Comparison of ENCODE assay signal across 8 mouse cellular contexts in genomic region chr12:65172959-65173358, GRCm38 (mm10). TPM values are rescaled to one million over a fixed set of nuclear protein-coding genes. Genes with fewer than 3 reads are reported as not detected.
A peak's percentile ranks its signal among the peaks of the same experiment; 100 is the strongest.
DNase-seq lines count a peak whose midpoint lies in the region; ATAC-seq and TF ChIP-seq lines count a peak whose summit lies in the region.
"Not testable (repeated sequence)": the region's sequence is repeated elsewhere in the genome, so short reads cannot be mapped to it uniquely, and the experiment has no call there.

No protein-coding gene starts in this region.

- 31% methylated on average over 8 of the region's 8 CpGs for WGBS in forebrain, postnatal 0 days
- WGBS in liver, embryonic 11.5 days = 18% methylated on average over 8 of the region's 8 CpGs

- peak; percentile 51 for ATAC-seq in forebrain, postnatal 0 days
- peak; percentile 54 for ATAC-seq in liver, embryonic 11.5 days (replicated peaks; ENCODE audit: low FRiP score)

- H3K27ac ChIP-seq in forebrain, postnatal 0 days (ENCODE audit: low read depth, low read length) = peak overlapping the region; percentile 85
- peak overlapping the region; percentile 94 for H3K27ac ChIP-seq in liver, embryonic 11.5 days (ENCODE audit: low read depth, low read length)

- H3K9me3 ChIP-seq in forebrain, postnatal 0 days (ENCODE audit: low read length); liver, embryonic 11.5 days (ENCODE audit: control insufficient read depth, low read length): not testable (repeated sequence)

- intact Hi-C loops in heart, postnatal 36 days (cut with DNase I) = loop anchor here (5.0 kb wide), 4 partner anchors 96 to 256 kb away; partner anchors contain the start of genes Fancm, Gm527 and Prpf39

- not testable (repeated sequence) for H3K27me3 ChIP-seq in forebrain, postnatal 0 days (ENCODE audit: insufficient read depth, low read length); liver, embryonic 11.5 days (replicated peaks; ENCODE audit: control insufficient read depth, insufficient read depth, low read length)

- H3K4me3 ChIP-seq in forebrain, postnatal 0 days (ENCODE audit: low read depth, low read length) = peak overlapping the region; percentile 82
- peak overlapping the region; percentile 74 for H3K4me3 ChIP-seq in liver, embryonic 11.5 days (ENCODE audit: low read depth, low read length)

- TF ChIP-seq CTCF in forebrain, postnatal 0 days (IDR thresholded peaks at IDR 0.05; ENCODE audit: low read depth) = peak; percentile 65

- DNase-seq in B cell, adult 2 months = peak; percentile 82 to 84
- peak; percentile 54 for DNase-seq in cerebellum, adult 11-12 months
- DNase-seq in forebrain, postnatal 0 days; liver, embryonic 11.5 days (ENCODE audit: low spot score): not testable (repeated sequence)
- DNase-seq in heart, postnatal 36 days = peak; percentile 56 to 60
- DNase-seq in kidney, postnatal 4 days = peak; percentile 58 to 67
- peak; percentile 5 to 52 for DNase-seq in monocyte, adult 2 months (ENCODE audit: low read depth in 1 of 2, low spot score in 2 of 2)
- peak; percentile 27 to 58 for DNase-seq in spleen, postnatal 14 days (ENCODE audit: low spot score in 2 of 2)

- H3K36me3 ChIP-seq in forebrain, postnatal 0 days (ENCODE audit: insufficient read depth); liver, embryonic 11.5 days (ENCODE audit: control insufficient read depth, insufficient read depth, low read length): not testable (repeated sequence)

- H3K4me2 ChIP-seq in forebrain, postnatal 0 days (ENCODE audit: low read depth) = peak overlapping the region; percentile 65
- H3K4me2 ChIP-seq in liver, embryonic 11.5 days = peak overlapping the region; percentile 55

- not testable (repeated sequence) for H3K4me1 ChIP-seq in forebrain, postnatal 0 days (ENCODE audit: insufficient read depth)
- peaks cover 12% of the 10 kb centered on the region for H3K4me1 ChIP-seq in liver, embryonic 11.5 days (replicated peaks; ENCODE audit: control insufficient read depth, insufficient read depth, low read length)

- H3K9ac ChIP-seq in forebrain, postnatal 0 days = peak overlapping the region; percentile 59
- H3K9ac ChIP-seq in liver, embryonic 11.5 days (ENCODE audit: low read depth, low read length) = peak overlapping the region; percentile 77

RNA-seq across cellular contexts. Expression of gene Mis18bp1, which starts 0.6 kb away (rescaled TPM):
- 3.6 and 5.9 TPM in 2 replicates for total RNA-seq in forebrain, postnatal 0 days (2014; rRNA removed)
- polyA plus RNA-seq in forebrain, postnatal 0 days (2015; fragmentation: Nextera tagmentation; extraction: Ambion mirVana) = 7.6 and 8.2 TPM in 2 replicates
- under 1 TPM; 0.47 to 0.65 TPM for total RNA-seq in heart, postnatal 36 days (2021)
- polyA plus RNA-seq in liver, embryonic 11.5 days (2014; fragmentation: Nextera tagmentation; extraction: Ambion mirVana) = 50.5 and 57.7 TPM in 2 replicates

RNA-seq across cellular contexts. Expression of gene Wdr20rt, which starts 52.4 kb away (rescaled TPM):
- not detected in 2 replicates for total RNA-seq in forebrain, postnatal 0 days (2014; rRNA removed)
- polyA plus RNA-seq in forebrain, postnatal 0 days (2015; fragmentation: Nextera tagmentation; extraction: Ambion mirVana) = not detected in 2 replicates
- total RNA-seq in heart, postnatal 36 days (2021) = not detected
- not detected in 2 replicates for polyA plus RNA-seq in liver, embryonic 11.5 days (2014; fragmentation: Nextera tagmentation; extraction: Ambion mirVana)
